Mouse (Mus musculus): ENCODE measurements around the gene Hrasls5. TPM values are rescaled to one million over a fixed set of nuclear protein-coding genes. Genes with fewer than 3 reads are reported as not detected.

The Hrasls5 gene
- polyA plus RNA-seq, 2 experiments = 0.04 TPM; not detected in 1

DNA sequence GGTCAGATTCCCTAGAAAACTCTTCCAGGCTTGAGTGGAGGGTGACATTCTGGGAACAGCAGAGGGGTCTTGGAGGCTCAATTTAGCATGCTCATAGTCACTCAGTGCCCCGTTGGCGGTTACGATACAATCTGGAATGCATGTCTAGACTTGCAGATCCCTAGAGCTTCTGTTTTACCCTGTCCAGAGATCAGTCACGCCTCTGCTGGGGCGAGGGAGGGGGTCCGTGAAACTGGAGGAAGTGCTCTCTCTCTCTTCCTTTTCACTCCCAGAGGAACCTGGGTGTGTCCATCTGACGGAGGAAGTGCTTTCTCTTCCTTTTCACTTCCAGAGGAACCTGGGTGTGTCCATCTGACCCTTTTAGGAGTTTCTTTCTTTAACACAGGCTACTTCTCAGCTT is 29.2 kb upstream of the Hrasls5 start:
- Histone ChIP-seq H3K9ac (replicated peaks) (no peak overlapping the region), H3K9me3 (ENCODE audit: control insufficient read depth, low read length) (no peaks in the 10 kb centered on the region), H3K27ac (no peak overlapping the region), H3K27me3 (ENCODE audit: control insufficient read depth, insufficient read depth, low read length) (no peaks in the 10 kb centered on the region), H3K4me2 (ENCODE audit: low read depth) (no peak overlapping the region), H3K4me1 (replicated peaks; ENCODE audit: control insufficient read depth in 2 of 2, insufficient read depth in 2 of 2, low read length in 1 of 2) (peaks cover 0 to 2% of the 10 kb centered on the region in 2 experiments; a peak in 2 of 4 replicates), H3K4me3 (ENCODE audit: insufficient read depth in 1 of 2, low read depth in 2 of 2, low read length in 2 of 2) (no peak overlapping the region), H3K36me3 (replicated peaks; ENCODE audit: control insufficient read depth, insufficient read depth, low read depth) (no peaks in the 10 kb centered on the region; the same call in 1 of the 2 replicates)
- DNase-seq (ENCODE audit: low read depth in 3 of 3, low spot score in 3 of 3) (no peak), ATAC-seq (ENCODE audit: insufficient read depth) (no peak)
- 55% methylated on average over 7 of the region's 7 CpGs for WGBS (ENCODE audit: insufficient replicate concordance)
- no peak for TF ChIP-seq EP300 (IDR thresholded peaks at IDR 0.05; ENCODE audit: low read depth)
- no peak for TF ChIP-seq CTCF (IDR thresholded peaks at IDR 0.05; ENCODE audit: low read depth)

DNA sequence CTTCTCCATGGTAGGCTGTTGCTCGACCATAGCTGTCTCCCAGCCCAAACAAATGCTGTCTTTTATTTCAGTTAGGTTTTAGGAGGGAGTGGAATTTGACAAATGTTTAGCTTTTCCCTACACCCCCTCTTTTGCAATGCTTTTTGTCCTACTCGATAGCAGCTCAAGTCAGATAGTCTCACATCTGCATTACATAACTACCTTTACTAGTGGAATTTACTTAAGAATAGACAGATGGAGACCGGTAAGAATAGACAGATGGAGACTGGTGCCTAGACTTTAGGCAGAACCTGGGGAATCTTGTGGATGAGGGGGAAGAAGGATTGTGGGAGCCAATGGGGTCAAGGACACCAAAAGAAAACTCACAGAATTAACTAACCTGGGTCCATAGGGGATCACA is 28.7 kb upstream of the Hrasls5 start:
- no peak overlapping the region for H3K9ac ChIP-seq (replicated peaks)
- no peak overlapping the region for H3K4me2 ChIP-seq (ENCODE audit: low read depth)
- ATAC-seq (ENCODE audit: insufficient read depth) (no peak), DNase-seq (ENCODE audit: low read depth in 3 of 3, low spot score in 3 of 3) (no peak)
- no peaks in the 10 kb centered on the region for H3K27me3 ChIP-seq (ENCODE audit: control insufficient read depth, insufficient read depth, low read length)
- no peaks in the 10 kb centered on the region for H3K9me3 ChIP-seq (ENCODE audit: control insufficient read depth, low read length)
- H3K36me3 ChIP-seq (replicated peaks; ENCODE audit: control insufficient read depth, insufficient read depth, low read depth) = no peaks in the 10 kb centered on the region; the same call in 1 of the 2 replicates
- H3K4me3 ChIP-seq (ENCODE audit: insufficient read depth in 1 of 2, low read depth in 2 of 2, low read length in 2 of 2) = no peak overlapping the region
- peaks cover 0 to 2% of the 10 kb centered on the region in 2 experiments; a peak in 2 of 4 replicates for H3K4me1 ChIP-seq (replicated peaks; ENCODE audit: control insufficient read depth in 2 of 2, insufficient read depth in 2 of 2, low read length in 1 of 2)
- no peak overlapping the region for H3K27ac ChIP-seq
- 61% methylated on average over 3 of the region's 3 CpGs for WGBS (ENCODE audit: insufficient replicate concordance)
- no peak for TF ChIP-seq EP300 (IDR thresholded peaks at IDR 0.05; ENCODE audit: low read depth)
- no peak for TF ChIP-seq CTCF (IDR thresholded peaks at IDR 0.05; ENCODE audit: low read depth)

DNA sequence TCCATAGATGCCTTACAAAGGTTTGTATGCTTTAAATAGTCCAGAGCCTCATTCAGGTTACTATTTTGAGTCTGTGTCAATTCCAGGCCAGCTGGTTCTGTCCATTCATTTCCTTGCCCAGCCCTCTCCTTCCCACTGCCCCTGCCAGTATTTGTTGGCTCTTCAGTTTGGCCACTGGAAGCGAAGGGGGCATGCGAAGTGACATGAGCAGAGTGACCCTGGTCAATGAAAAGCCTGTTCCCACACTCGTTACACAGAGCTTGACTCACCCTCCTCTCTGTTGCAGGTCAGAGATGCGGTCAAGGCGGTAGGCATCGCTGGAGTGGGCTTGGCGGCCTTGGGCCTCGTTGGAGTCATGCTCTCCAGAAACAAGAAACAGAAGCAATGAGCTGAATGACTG is 27.1 kb upstream of the Hrasls5 start:
- DNase-seq (ENCODE audit: low read depth in 3 of 3, low spot score in 3 of 3) (no peak), ATAC-seq (ENCODE audit: insufficient read depth) (no peak)
- whole genome bisulfite sequencing (ENCODE audit: insufficient replicate concordance) = 84% methylated on average over 8 of the region's 8 CpGs
- Histone ChIP-seq H3K27ac (no peak overlapping the region), H3K9ac (replicated peaks) (no peak overlapping the region), H3K4me1 (replicated peaks; ENCODE audit: control insufficient read depth in 2 of 2, insufficient read depth in 2 of 2, low read length in 1 of 2) (peaks cover 0 to 2% of the 10 kb centered on the region in 2 experiments; a peak in 2 of 4 replicates), H3K4me2 (ENCODE audit: low read depth) (no peak overlapping the region), H3K36me3 (replicated peaks; ENCODE audit: control insufficient read depth, insufficient read depth, low read depth) (no peaks in the 10 kb centered on the region; the same call in 1 of the 2 replicates), H3K27me3 (ENCODE audit: control insufficient read depth, insufficient read depth, low read length) (no peaks in the 10 kb centered on the region), H3K9me3 (ENCODE audit: control insufficient read depth, low read length) (no peaks in the 10 kb centered on the region), H3K4me3 (ENCODE audit: insufficient read depth in 1 of 2, low read depth in 2 of 2, low read length in 2 of 2) (no peak overlapping the region)
- no peak for TF ChIP-seq EP300 (IDR thresholded peaks at IDR 0.05; ENCODE audit: low read depth)
- TF ChIP-seq CTCF (IDR thresholded peaks at IDR 0.05; ENCODE audit: low read depth) = no peak

DNA sequence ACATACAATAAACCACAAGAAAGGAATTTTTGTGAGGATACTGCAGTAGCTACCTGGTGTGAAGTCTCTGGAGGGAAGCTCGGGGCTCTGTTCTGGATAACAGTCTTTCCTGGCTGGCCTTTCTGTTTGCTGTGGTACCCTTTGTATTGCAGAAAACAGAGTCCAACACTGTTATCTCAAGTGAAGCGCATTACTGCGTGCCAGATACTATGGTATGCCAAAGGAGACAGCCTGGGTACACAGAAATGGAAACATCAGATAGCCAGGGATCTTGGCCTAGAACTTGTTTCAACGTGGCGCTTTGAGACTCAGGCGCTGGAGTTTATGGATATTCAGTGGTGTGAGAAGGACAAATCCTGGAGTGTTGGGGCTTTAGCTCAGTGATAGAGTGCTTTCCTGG is 26.6 kb upstream of the Hrasls5 start:
- Histone ChIP-seq H3K4me1 (replicated peaks; ENCODE audit: control insufficient read depth in 2 of 2, insufficient read depth in 2 of 2, low read length in 1 of 2) (no peaks in the 10 kb centered on the region; a peak in 2 of 4 replicates), H3K9ac (replicated peaks) (no peak overlapping the region), H3K9me3 (ENCODE audit: control insufficient read depth, low read length) (no peaks in the 10 kb centered on the region), H3K4me2 (ENCODE audit: low read depth) (no peak overlapping the region), H3K27me3 (ENCODE audit: control insufficient read depth, insufficient read depth, low read length) (no peaks in the 10 kb centered on the region), H3K4me3 (ENCODE audit: insufficient read depth in 1 of 2, low read depth in 2 of 2, low read length in 2 of 2) (no peak overlapping the region), H3K27ac (no peak overlapping the region), H3K36me3 (replicated peaks; ENCODE audit: control insufficient read depth, insufficient read depth, low read depth) (no peaks in the 10 kb centered on the region)
- no peak for TF ChIP-seq EP300 (IDR thresholded peaks at IDR 0.05; ENCODE audit: low read depth)
- no peak for TF ChIP-seq CTCF (IDR thresholded peaks at IDR 0.05; ENCODE audit: low read depth)
- 80% methylated on average over 6 of the region's 6 CpGs for WGBS (ENCODE audit: insufficient replicate concordance)
- DNase-seq (ENCODE audit: low read depth in 3 of 3, low spot score in 3 of 3) = no peak
- no peak for ATAC-seq (ENCODE audit: insufficient read depth)

DNA sequence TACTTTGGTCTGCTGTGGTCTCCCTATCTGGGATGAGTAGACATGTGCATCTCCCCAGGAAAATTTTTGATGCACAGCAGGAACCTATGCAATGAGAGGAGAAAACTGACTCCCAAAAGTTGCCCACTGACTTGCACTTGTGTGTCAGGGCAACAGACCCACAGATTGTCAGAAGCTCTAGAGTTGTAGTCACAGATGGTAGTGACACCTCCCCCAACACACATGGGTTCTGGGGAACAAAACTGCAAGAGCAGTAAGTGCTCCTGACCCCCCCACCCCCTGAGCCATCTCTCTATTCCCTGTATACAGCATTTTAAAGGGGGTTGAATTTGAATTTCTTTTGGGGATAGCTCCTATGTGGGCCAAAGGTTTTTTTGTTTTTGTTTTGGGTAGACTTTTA is 21.5 kb upstream of the Hrasls5 start:
- no peak for TF ChIP-seq CTCF (IDR thresholded peaks at IDR 0.05; ENCODE audit: low read depth)
- no peak for TF ChIP-seq EP300 (IDR thresholded peaks at IDR 0.05; ENCODE audit: low read depth)
- Histone ChIP-seq H3K9me3 (ENCODE audit: control insufficient read depth, low read length) (no peaks in the 10 kb centered on the region), H3K4me2 (ENCODE audit: low read depth) (no peak overlapping the region), H3K27me3 (ENCODE audit: control insufficient read depth, insufficient read depth, low read length) (no peaks in the 10 kb centered on the region), H3K9ac (replicated peaks) (no peak overlapping the region), H3K27ac (no peak overlapping the region), H3K36me3 (replicated peaks; ENCODE audit: control insufficient read depth, insufficient read depth, low read depth) (no peaks in the 10 kb centered on the region), H3K4me3 (ENCODE audit: insufficient read depth in 1 of 2, low read depth in 2 of 2, low read length in 2 of 2) (no peak overlapping the region), H3K4me1 (replicated peaks; ENCODE audit: control insufficient read depth in 2 of 2, insufficient read depth in 2 of 2, low read length in 1 of 2) (no peaks in the 10 kb centered on the region)
- ATAC-seq (ENCODE audit: insufficient read depth) (no peak), DNase-seq (ENCODE audit: low read depth in 3 of 3, low spot score in 3 of 3) (no peak)
